Comparison of ENCODE assay signal across 9 mouse cellular contexts in genomic region chr17:24206451-24207351, GRCm38 (mm10). TPM values are rescaled to one million over a fixed set of nuclear protein-coding genes. Genes with fewer than 3 reads are reported as not detected.
A peak's percentile ranks its signal among the peaks of the same experiment; 100 is the strongest.
DNase-seq lines count a peak whose midpoint lies in the region; ATAC-seq lines count a peak whose summit lies in the region.
"Had no signal": no experiment of that assay in that cellular context is flagged by ENCODE, and none has a peak within 500 bp of the region (broad histone marks: within the 10 kb centered on the region; RNA-seq: fewer than 3 reads in every experiment).

No protein-coding gene starts in this region.

- peaks cover 55% of the 10 kb centered on the region for H3K4me1 ChIP-seq in kidney, embryonic 14.5 days (ENCODE audit: control insufficient read depth, insufficient read depth, low read length)
- peaks cover 81% of the 10 kb centered on the region for H3K4me1 ChIP-seq in limb, embryonic 15.5 days
- H3K4me1 ChIP-seq in midbrain, embryonic 16.5 days (ENCODE audit: control insufficient read depth, insufficient read depth, low read length): peaks cover 69% of the 10 kb centered on the region
- peaks cover 66% of the 10 kb centered on the region for H3K4me1 ChIP-seq in stomach, embryonic 16.5 days (ENCODE audit: control insufficient read depth, insufficient read depth, low read length)

- WGBS in kidney, embryonic 14.5 days: 5% methylated on average over 59 of the region's 62 CpGs
- WGBS in limb, embryonic 15.5 days: 6% methylated on average over 61 of the region's 62 CpGs
- WGBS in midbrain, embryonic 16.5 days: 6% methylated on average over 62 of the region's 62 CpGs
- 4% methylated on average over 62 of the region's 62 CpGs for WGBS in stomach, embryonic 16.5 days

- H3K9ac ChIP-seq in kidney, embryonic 14.5 days (ENCODE audit: low read depth, low read length): peak overlapping the region; percentile 56
- peak overlapping the region; percentile 70 for H3K9ac ChIP-seq in limb, embryonic 15.5 days
- H3K9ac ChIP-seq in midbrain, embryonic 16.5 days (ENCODE audit: low read depth, low read length): peak overlapping the region; percentile 79
- peak overlapping the region; percentile 77 for H3K9ac ChIP-seq in stomach, embryonic 16.5 days (ENCODE audit: low read length)

- no peaks in the 10 kb centered on the region for H3K36me3 ChIP-seq in kidney, embryonic 14.5 days (ENCODE audit: control insufficient read depth, insufficient read depth, low read length)
- no peaks in the 10 kb centered on the region for H3K36me3 ChIP-seq in limb, embryonic 15.5 days
- no peaks in the 10 kb centered on the region for H3K36me3 ChIP-seq in midbrain, embryonic 16.5 days (ENCODE audit: control insufficient read depth, insufficient read depth, low read length)
- H3K36me3 ChIP-seq in stomach, embryonic 16.5 days (ENCODE audit: control insufficient read depth, insufficient read depth, low read length): no peaks in the 10 kb centered on the region

- DNase-seq in kidney, adult 18-20 months: peak; percentile 27
- no peak for DNase-seq in kidney, adult 11 months
- peak; percentile 39 to 45 for DNase-seq in cerebellum, postnatal 4 days (ENCODE audit: low spot score in 2 of 2)
- DNase-seq in gastrocnemius, postnatal 14 days: peak; percentile 55

- H3K27ac ChIP-seq in kidney, embryonic 14.5 days (ENCODE audit: low read depth, low read length): no peak overlapping the region; the same call in 1 of the 2 replicates
- peak overlapping the region; percentile 70 for H3K27ac ChIP-seq in limb, embryonic 15.5 days
- H3K27ac ChIP-seq in midbrain, embryonic 16.5 days (ENCODE audit: low read length): peak overlapping the region; percentile 86
- 0 out of 2 replicates have a peak overlapping the region, but pooled peaks have one; percentile 7 for H3K27ac ChIP-seq in stomach, embryonic 16.5 days (ENCODE audit: low read length)

- peak; percentile 18 for ATAC-seq in kidney, embryonic 14.5 days (ENCODE audit: low FRiP score, low TSS enrichment)
- ATAC-seq in limb, embryonic 15.5 days (ENCODE audit: insufficient number of reproducible peaks, low FRiP score, low TSS enrichment, low read depth): no peak
- ATAC-seq in midbrain, embryonic 16.5 days: peak; percentile 16
- ATAC-seq in stomach, embryonic 16.5 days (ENCODE audit: insufficient read depth, low FRiP score): peak; percentile 7; the same call in 1 of the 2 replicates

- H3K4me2 ChIP-seq in kidney, embryonic 14.5 days (replicated peaks; ENCODE audit: low read depth, low read length): peak overlapping the region; percentile 96
- H3K4me2 ChIP-seq in limb, embryonic 15.5 days: peak overlapping the region; percentile 91
- peak overlapping the region; percentile 95 for H3K4me2 ChIP-seq in midbrain, embryonic 16.5 days (ENCODE audit: low read length)
- H3K4me2 ChIP-seq in stomach, embryonic 16.5 days (ENCODE audit: low read depth, low read length): peak overlapping the region; percentile 90

- no peaks in the 10 kb centered on the region for H3K9me3 ChIP-seq in kidney, embryonic 14.5 days (ENCODE audit: control insufficient read depth, low read length)
- H3K9me3 ChIP-seq in limb, embryonic 15.5 days: no peaks in the 10 kb centered on the region
- no peaks in the 10 kb centered on the region for H3K9me3 ChIP-seq in midbrain, embryonic 16.5 days (replicated peaks; ENCODE audit: control insufficient read depth, low read length, poor library complexity, severe bottlenecking)
- H3K9me3 ChIP-seq in stomach, embryonic 16.5 days (replicated peaks; ENCODE audit: control insufficient read depth, low read length): no peaks in the 10 kb centered on the region

- peaks cover 19% of the 10 kb centered on the region for H3K27me3 ChIP-seq in kidney, embryonic 14.5 days (ENCODE audit: control insufficient read depth, insufficient read depth, low read length)
- H3K27me3 ChIP-seq in limb, embryonic 15.5 days: no peaks in the 10 kb centered on the region; the same call in none of the 2 replicates
- no peaks in the 10 kb centered on the region; the same call in 1 of the 2 replicates for H3K27me3 ChIP-seq in midbrain, embryonic 16.5 days (ENCODE audit: control insufficient read depth, insufficient read depth, low read depth, low read length)
- H3K27me3 ChIP-seq in stomach, embryonic 16.5 days (ENCODE audit: control insufficient read depth, insufficient read depth, low read length): peaks cover 14% of the 10 kb centered on the region; the same call in 1 of the 2 replicates
- H3K27me3 ChIP-seq: Patski had no signal

- intact Hi-C loops in gastrocnemius, postnatal 14 days (cut with DNase I; ENCODE audit: low total_unique reads): no loop called here

- H3K4me3 ChIP-seq in kidney, embryonic 14.5 days (ENCODE audit: low read length): peak overlapping the region; percentile 72
- H3K4me3 ChIP-seq in limb, embryonic 15.5 days: peak overlapping the region; percentile 71
- H3K4me3 ChIP-seq in midbrain, embryonic 16.5 days (ENCODE audit: low read depth, low read length): peak overlapping the region; percentile 79
- peak overlapping the region; percentile 67 for H3K4me3 ChIP-seq in stomach, embryonic 16.5 days (replicated peaks; ENCODE audit: low read length)

RNA-seq across cellular contexts. Expression of gene Tbc1d24, which starts 1.3 kb away (rescaled TPM):
- 1 to 10 TPM; 3.4 to 3.5 TPM for total RNA-seq in gastrocnemius, postnatal 14 days (2021)
- 5.0 and 8.2 TPM in 2 replicates for polyA plus RNA-seq in kidney, embryonic 14.5 days (2014; fragmentation: Nextera tagmentation; extraction: Ambion mirVana)
- 7.3 and 7.4 TPM in 2 replicates for polyA plus RNA-seq in limb, embryonic 15.5 days (2015; fragmentation: Nextera tagmentation; extraction: Ambion mirVana)
- 30.6 and 30.8 TPM in 2 replicates for polyA plus RNA-seq in midbrain, embryonic 16.5 days (2015; fragmentation: Nextera tagmentation; extraction: Ambion mirVana)
- 3.6 and 5.4 TPM in 2 replicates for polyA plus RNA-seq in stomach, embryonic 16.5 days (2015; fragmentation: Nextera tagmentation; extraction: Ambion mirVana)

RNA-seq across cellular contexts. Expression of gene Ntn3, which starts 2.6 kb away (rescaled TPM):
- 1 to 10 TPM in 1 of 2 experiments, under 1 TPM in 1; 0.86 to 1.1 TPM for total RNA-seq in gastrocnemius, postnatal 14 days (2021)
- polyA plus RNA-seq in kidney, embryonic 14.5 days (2014; fragmentation: Nextera tagmentation; extraction: Ambion mirVana): 4.6 and 5.3 TPM in 2 replicates
- polyA plus RNA-seq in limb, embryonic 15.5 days (2015; fragmentation: Nextera tagmentation; extraction: Ambion mirVana): 8.8 and 13.8 TPM in 2 replicates
- polyA plus RNA-seq in midbrain, embryonic 16.5 days (2015; fragmentation: Nextera tagmentation; extraction: Ambion mirVana): 3.9 and 4.4 TPM in 2 replicates
- polyA plus RNA-seq in stomach, embryonic 16.5 days (2015; fragmentation: Nextera tagmentation; extraction: Ambion mirVana): 4.0 and 5.4 TPM in 2 replicates

RNA-seq across cellular contexts. Expression of gene Tedc2, which starts 13.9 kb away (rescaled TPM):
- total RNA-seq in gastrocnemius, postnatal 14 days (2021): 1 to 10 TPM; 1.9 to 2.3 TPM
- 13.4 and 14.8 TPM in 2 replicates for polyA plus RNA-seq in kidney, embryonic 14.5 days (2014; fragmentation: Nextera tagmentation; extraction: Ambion mirVana)
- polyA plus RNA-seq in limb, embryonic 15.5 days (2015; fragmentation: Nextera tagmentation; extraction: Ambion mirVana): 10.3 and 11.4 TPM in 2 replicates
- polyA plus RNA-seq in midbrain, embryonic 16.5 days (2015; fragmentation: Nextera tagmentation; extraction: Ambion mirVana): 9.2 and 9.5 TPM in 2 replicates
- 7.6 and 9.7 TPM in 2 replicates for polyA plus RNA-seq in stomach, embryonic 16.5 days (2015; fragmentation: Nextera tagmentation; extraction: Ambion mirVana)

RNA-seq across cellular contexts. Expression of gene Atp6v0c, which starts 37.2 kb away (rescaled TPM):
- 100 to 1,000 TPM; 167 to 178 TPM for total RNA-seq in gastrocnemius, postnatal 14 days (2021)
- 528 and 578 TPM in 2 replicates for polyA plus RNA-seq in kidney, embryonic 14.5 days (2014; fragmentation: Nextera tagmentation; extraction: Ambion mirVana)
- polyA plus RNA-seq in limb, embryonic 15.5 days (2015; fragmentation: Nextera tagmentation; extraction: Ambion mirVana): 488 and 521 TPM in 2 replicates
- 1,371 and 1,629 TPM in 2 replicates for polyA plus RNA-seq in midbrain, embryonic 16.5 days (2015; fragmentation: Nextera tagmentation; extraction: Ambion mirVana)
- 504 and 564 TPM in 2 replicates for polyA plus RNA-seq in stomach, embryonic 16.5 days (2015; fragmentation: Nextera tagmentation; extraction: Ambion mirVana)

RNA-seq across cellular contexts. Expression of gene Amdhd2, which starts 43.1 kb away (rescaled TPM):
- total RNA-seq in gastrocnemius, postnatal 14 days (2021): 10 to 100 TPM in 1 of 2 experiments, 1 to 10 TPM in 1; 9.5 to 13.5 TPM
- polyA plus RNA-seq in kidney, embryonic 14.5 days (2014; fragmentation: Nextera tagmentation; extraction: Ambion mirVana): 33.0 and 37.5 TPM in 2 replicates
- polyA plus RNA-seq in limb, embryonic 15.5 days (2015; fragmentation: Nextera tagmentation; extraction: Ambion mirVana): 30.0 and 30.7 TPM in 2 replicates
- 31.1 and 31.6 TPM in 2 replicates for polyA plus RNA-seq in midbrain, embryonic 16.5 days (2015; fragmentation: Nextera tagmentation; extraction: Ambion mirVana)
- 26.1 and 27.0 TPM in 2 replicates for polyA plus RNA-seq in stomach, embryonic 16.5 days (2015; fragmentation: Nextera tagmentation; extraction: Ambion mirVana)
